Mouse (Mus musculus) left cerebral cortex, postnatal 4 days (tissue): ENCODE measurements around the gene Tns1. TPM values are rescaled to one million over a fixed set of nuclear protein-coding genes. Genes with fewer than 3 reads are reported as not detected.

Experiments
- DNase-seq: peaks from one replicate; pipeline ENCODE4 v3.0.0-alpha.2; 2022
- intact Hi-C: fragments of 180-260 bp; cut with DNase I; formaldehyde crosslinking; loops from one replicate; pipeline ENCODE4 v1.15.1; 2025
- total RNA-seq, 2 experiments: library from RNA; stranded (reverse); gene quantifications; 2 replicates each; pipeline ENCODE4 v1.2.3; 2021

Gene Tns1
- total RNA-seq, 2 experiments from 2014 or later: 19.6 to 21.4 TPM

GRCm38 (mm10) chr1:74123215-74123614 is 1.0 kb downstream of the Tns1 start:
- no peak for DNase-seq
- intact Hi-C loops: no loop called here

DNA sequence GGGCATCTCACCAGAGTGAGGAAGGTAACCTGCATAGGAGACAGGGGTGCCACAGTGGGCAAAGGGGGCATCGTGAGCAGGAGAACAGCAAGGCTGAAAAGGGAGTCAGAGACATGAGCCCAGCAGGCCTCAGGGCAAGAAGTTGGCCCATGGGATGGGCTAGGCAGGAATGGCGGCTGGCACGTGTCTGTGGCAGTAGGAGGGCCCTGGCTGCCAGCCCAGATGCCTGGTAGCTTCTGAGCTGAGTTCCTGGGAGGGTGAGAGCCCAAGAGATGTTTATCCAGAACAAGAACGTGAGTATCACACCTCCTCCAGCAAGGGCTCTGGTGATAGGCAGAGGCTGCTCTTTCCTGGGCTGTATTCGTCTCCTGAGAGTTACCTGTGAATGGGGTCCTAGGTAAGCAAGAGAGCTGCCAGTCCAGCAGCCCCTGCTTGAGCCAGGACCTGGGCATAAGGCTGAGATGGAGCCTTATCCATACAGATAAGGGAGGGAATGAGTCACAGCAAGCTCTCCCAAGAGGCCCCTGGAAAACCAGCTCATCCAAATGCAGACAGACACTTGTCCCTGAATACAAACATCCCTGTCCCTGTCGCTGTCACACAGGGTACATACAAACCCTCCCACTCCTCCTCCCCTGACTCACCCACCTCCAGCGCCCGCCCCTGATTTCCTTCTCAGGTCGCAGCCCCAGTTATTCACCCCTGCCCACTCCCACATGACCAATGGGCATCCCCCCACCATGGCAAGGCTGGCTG is 2.2 kb downstream of the Tns1 start:
- intact Hi-C loops: no loop called here
- peak; percentile 77 for DNase-seq

GRCm38 (mm10) chr1:74121138-74121537 is 3.1 kb downstream of the Tns1 start:
- intact Hi-C loops: no loop called here
- no peak for DNase-seq

GRCm38 (mm10) chr1:74119115-74119514 is 5.1 kb downstream of the Tns1 start:
- intact Hi-C loops: no loop called here
- DNase-seq: peak; percentile 76

- intact Hi-C loops: no loop called here
- no peak for DNase-seq
Measured at GRCm38 (mm10) chr1:74117876-74118275, 6.4 kb downstream of the Tns1 start.

DNA sequence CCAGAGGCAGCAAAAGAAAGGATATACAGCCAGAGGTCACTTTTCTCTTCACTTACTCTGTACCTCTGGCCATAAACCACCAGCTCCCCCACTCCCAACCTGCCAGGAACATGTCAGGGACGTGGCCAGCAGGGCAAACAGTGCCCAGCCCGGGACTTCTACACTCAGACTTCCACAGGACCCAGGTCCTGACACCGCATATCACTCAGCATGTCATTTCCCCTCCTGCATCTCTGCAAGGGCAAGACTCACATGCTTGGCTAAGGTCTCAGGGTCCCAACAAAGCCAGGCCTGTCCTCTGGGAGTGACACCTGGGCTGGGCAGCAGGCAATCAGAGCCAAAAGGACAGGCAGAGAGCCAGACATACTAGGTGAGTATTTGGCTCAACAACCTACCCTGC is 11.2 kb downstream of the Tns1 start:
- DNase-seq: no peak
- intact Hi-C loops: no loop called here

- intact Hi-C loops: no loop called here
- DNase-seq: no peak
Measured at GRCm38 (mm10) chr1:74111696-74112030, 12.6 kb downstream of the Tns1 start.

- intact Hi-C loops: no loop called here
- peak; percentile 79 for DNase-seq
Measured at GRCm38 (mm10) chr1:74110932-74111695, 13.1 kb downstream of the Tns1 start.

- no peak for DNase-seq
- intact Hi-C loops: no loop called here
Measured at GRCm38 (mm10) chr1:74109670-74110069, 14.6 kb downstream of the Tns1 start.

DNA sequence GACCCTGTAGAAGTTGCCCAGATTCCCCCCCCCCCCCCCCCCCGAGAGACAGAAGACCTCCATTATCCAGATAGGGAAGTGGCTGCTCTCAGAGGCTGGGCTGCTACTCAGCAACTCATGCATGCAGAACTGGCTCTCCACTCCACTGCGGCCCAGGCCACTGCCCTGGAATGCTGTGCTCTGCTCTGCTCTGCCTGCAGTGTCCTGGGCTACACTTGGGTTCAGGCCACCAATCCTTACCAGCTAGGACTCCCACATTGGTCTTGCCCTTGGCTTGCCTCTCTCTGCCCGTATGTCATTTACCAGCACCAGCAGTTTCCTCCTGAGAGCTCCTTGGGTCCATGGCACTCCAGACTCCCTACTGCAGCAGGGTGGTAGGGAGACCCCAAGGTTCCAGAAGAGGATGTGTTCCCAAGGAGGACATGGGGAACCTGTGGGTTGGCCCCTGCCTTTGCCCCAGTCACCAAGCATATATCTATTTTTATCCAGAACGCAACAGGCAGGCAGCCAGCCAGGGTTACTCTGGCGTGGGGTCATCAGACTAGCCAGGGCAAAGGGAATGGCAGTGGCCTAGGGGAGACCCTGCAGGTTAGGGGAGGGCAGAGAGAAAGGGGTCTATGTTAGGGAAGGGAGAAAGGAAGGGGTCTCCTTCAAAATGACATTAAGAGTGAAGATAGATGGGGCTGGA is 16.2 kb downstream of the Tns1 start:
- intact Hi-C loops: no loop called here
- DNase-seq: no peak

DNA sequence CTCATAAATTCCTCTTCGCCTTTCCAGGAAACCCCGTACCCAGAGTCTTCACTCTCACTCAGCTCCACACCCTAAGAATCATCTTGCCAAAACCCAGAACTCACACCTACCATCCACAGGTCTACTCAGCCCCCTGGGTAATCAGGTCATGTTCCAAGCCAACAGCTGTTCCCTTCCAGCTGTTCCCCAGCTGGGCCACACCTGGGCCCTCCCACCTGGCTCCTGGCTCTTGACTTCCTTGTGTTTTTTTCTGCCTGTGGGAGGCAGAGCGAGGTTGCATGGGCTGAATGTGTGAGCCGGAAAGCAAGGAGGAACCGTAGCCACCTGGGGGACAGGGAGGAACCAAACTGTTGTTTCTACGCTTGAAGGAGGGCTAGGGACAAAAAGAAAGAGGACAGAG is 18.0 kb downstream of the Tns1 start:
- DNase-seq: no peak
- intact Hi-C loops: no loop called here

DNA sequence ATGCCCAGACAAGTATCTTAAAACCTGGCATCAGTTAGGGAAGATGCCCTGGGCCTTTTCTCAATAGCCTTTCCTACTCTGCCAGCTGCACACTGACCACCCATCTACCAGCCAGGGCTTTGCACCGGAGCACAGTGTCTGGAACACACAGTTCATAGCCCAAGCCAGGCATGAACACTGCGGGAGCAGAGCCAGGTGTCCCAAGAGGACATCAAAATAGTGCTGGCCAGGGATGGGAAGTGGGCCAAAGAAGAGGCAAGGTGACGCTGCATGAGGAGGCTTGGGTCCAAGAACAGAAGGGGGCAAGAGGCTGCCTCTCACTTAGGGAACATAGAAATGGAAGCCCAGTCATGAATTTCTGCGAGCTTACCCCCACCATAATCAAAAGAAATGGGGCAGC is 18.6 kb downstream of the Tns1 start:
- intact Hi-C loops: no loop called here
- DNase-seq: no peak

GRCm38 (mm10) chr1:74103654-74104353 is 20.4 kb downstream of the Tns1 start:
- intact Hi-C loops: no loop called here
- DNase-seq: peak; percentile 69

DNA sequence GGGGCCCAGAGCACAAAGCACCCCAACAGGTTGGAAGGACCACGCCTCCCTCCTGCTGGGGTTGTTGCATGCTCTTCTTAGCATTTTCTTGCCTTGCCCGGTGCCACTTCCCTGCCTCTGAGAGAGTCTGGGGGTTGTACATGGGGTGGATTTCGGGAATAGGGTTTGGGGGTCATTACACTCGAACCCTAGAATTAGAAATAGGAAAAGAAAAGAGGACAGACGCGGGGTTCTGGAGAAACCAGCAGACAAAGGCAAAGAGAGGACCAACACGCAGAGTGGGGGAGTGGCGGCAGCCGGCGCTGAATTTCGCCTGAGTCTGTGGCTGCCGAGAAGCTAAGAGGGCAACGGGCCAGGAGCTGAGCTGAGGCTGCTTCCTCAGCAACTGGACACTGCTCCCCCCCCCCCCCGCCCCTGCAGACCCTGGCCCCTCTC is 25.2 kb downstream of the Tns1 start:
- intact Hi-C loops: no loop called here
- peak; percentile 78 for DNase-seq

- peak; percentile 63 for DNase-seq
- intact Hi-C loops: no loop called here
Measured at GRCm38 (mm10) chr1:74098004-74099000, 25.9 kb downstream of the Tns1 start.

GRCm38 (mm10) chr1:74095728-74096127 is 28.5 kb downstream of the Tns1 start:
- intact Hi-C loops: no loop called here

GRCm38 (mm10) chr1:74095296-74095695 is 29.0 kb downstream of the Tns1 start:
- no peak for DNase-seq
- intact Hi-C loops: no loop called here

More at GRCm38 (mm10) chr1:74095728-74096127, 28.5 kb downstream of the Tns1 start:
- no peak for DNase-seq

- intact Hi-C loops: no loop called here
Measured at GRCm38 (mm10) chr1:74094497-74095270, 29.6 kb downstream of the Tns1 start.

DNA sequence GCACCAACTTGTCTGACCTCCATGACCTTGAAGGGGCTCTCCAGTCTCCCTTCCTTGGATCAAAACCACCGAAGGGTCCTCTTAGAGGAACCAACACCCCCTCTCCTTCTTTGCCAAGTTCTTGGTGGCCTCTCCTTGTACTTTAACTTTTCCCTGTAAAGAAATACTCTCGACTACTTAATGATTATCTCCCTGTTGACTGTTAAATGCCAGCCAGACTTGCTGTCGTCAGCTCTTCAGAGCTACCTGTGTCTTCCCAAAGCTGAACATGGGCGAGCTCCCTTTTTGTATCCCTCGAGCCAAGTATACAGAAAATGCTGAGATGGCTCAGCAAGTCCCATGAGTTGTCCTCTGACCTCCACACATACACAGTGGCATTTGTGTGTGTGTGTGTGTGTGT is 30.8 kb downstream of the Tns1 start:
- no peak for DNase-seq
- intact Hi-C loops: no loop called here

More at GRCm38 (mm10) chr1:74094497-74095270, 29.6 kb downstream of the Tns1 start:
- DNase-seq: peak; percentile 96
